In genomic region chr3:89321183-89322130, GRCm38 (mm10) we compare ENCODE assay signal across 9 mouse cellular contexts. TPM values are rescaled to one million over a fixed set of nuclear protein-coding genes. Genes with fewer than 3 reads are reported as not detected.
DNase-seq lines count a peak whose midpoint lies in the region; ATAC-seq and TF ChIP-seq lines count a peak whose summit lies in the region.
"Had no signal": no experiment of that assay in that cellular context is flagged by ENCODE, and none has a peak within 500 bp of the region (broad histone marks: within the 10 kb centered on the region; RNA-seq: fewer than 3 reads in every experiment).

No protein-coding gene starts in this region.

- no peak for ATAC-seq in heart, embryonic 14.5 days (ENCODE audit: insufficient number of reproducible peaks, insufficient read depth, low FRiP score, low read depth)
- ATAC-seq in liver, embryonic 12.5 days = no peak

- no peaks in the 10 kb centered on the region for H3K36me3 ChIP-seq in testis, adult 2 months (ENCODE audit: control insufficient read depth, insufficient read depth, low read length)
- H3K36me3 ChIP-seq in heart, embryonic 14.5 days (ENCODE audit: control insufficient read depth, insufficient read depth, low read length) = no peaks in the 10 kb centered on the region
- H3K36me3 ChIP-seq in liver, embryonic 12.5 days = no peaks in the 10 kb centered on the region

- peak overlapping the region; percentile 62 for H3K9ac ChIP-seq in heart, embryonic 14.5 days (ENCODE audit: low read length)
- H3K9ac ChIP-seq in liver, embryonic 12.5 days = no peak overlapping the region

- H3K27me3 ChIP-seq in testis, adult 2 months (ENCODE audit: control insufficient read depth, insufficient read depth, low read length) = peaks cover 2% of the 10 kb centered on the region
- peaks cover 62% of the 10 kb centered on the region for H3K27me3 ChIP-seq in heart, embryonic 14.5 days (ENCODE audit: control insufficient read depth, insufficient read depth, low read length)
- H3K27me3 ChIP-seq in liver, embryonic 12.5 days (replicated peaks) = peaks cover 98% of the 10 kb centered on the region

- no peaks in the 10 kb centered on the region for H3K9me3 ChIP-seq in heart, embryonic 14.5 days (ENCODE audit: control insufficient read depth, low read length)
- H3K9me3 ChIP-seq in liver, embryonic 12.5 days (replicated peaks) = no peaks in the 10 kb centered on the region

- peak overlapping the region; percentile 76 for H3K4me3 ChIP-seq in testis, adult 2 months (ENCODE audit: control insufficient read depth, low read depth, low read length)
- H3K4me3 ChIP-seq in heart, embryonic 14.5 days (ENCODE audit: control insufficient read depth in 1 of 2, insufficient read depth in 1 of 2, low read depth in 1 of 2, low read length in 2 of 2) = peak overlapping the region; percentile 51 to 56
- H3K4me3 ChIP-seq in liver, embryonic 12.5 days = peak overlapping the region; percentile 50

- no peak for TF ChIP-seq CTCF in testis, adult 2 months (IDR thresholded peaks at IDR 0.05; ENCODE audit: control insufficient read depth, insufficient read depth, insufficient replicate concordance, low read depth, low read length)

- no peak overlapping the region for H3K27ac ChIP-seq in testis, adult 2 months (ENCODE audit: control insufficient read depth, insufficient read depth, low read depth, low read length)
- no peak overlapping the region for H3K27ac ChIP-seq in heart, embryonic 14.5 days (replicated peaks in 1 of 2; ENCODE audit: control insufficient read depth in 1 of 2, insufficient read depth in 1 of 2, low read depth in 2 of 2, low read length in 2 of 2)
- H3K27ac ChIP-seq in liver, embryonic 12.5 days = no peak overlapping the region

- peak; percentile 38 to 56 for DNase-seq in cerebellum, postnatal 14 days
- no peak for DNase-seq in cerebellum, adult 11 months
- no peak for DNase-seq in testis, postnatal 10 days (ENCODE audit: low spot score)
- peak; percentile 74 to 81 for DNase-seq in right cerebral cortex, postnatal 10 days (ENCODE audit: low spot score in 2 of 2)
- DNase-seq in gastrocnemius, postnatal 14 days = no peak

- H3K4me2 ChIP-seq in heart, embryonic 14.5 days (ENCODE audit: low read length) = peak overlapping the region; percentile 99
- H3K4me2 ChIP-seq in liver, embryonic 12.5 days = peak overlapping the region; percentile 75

- under 1% methylated on average over 59 of the region's 66 CpGs for WGBS in heart, embryonic 14.5 days
- 3% methylated on average over 66 of the region's 66 CpGs for WGBS in liver, embryonic 12.5 days (ENCODE audit: insufficient replicate concordance)

- peaks cover 59% of the 10 kb centered on the region for H3K4me1 ChIP-seq in testis, adult 2 months (ENCODE audit: control insufficient read depth, insufficient read depth, low read length)
- peaks cover 26 to 42% of the 10 kb centered on the region in 2 experiments; a peak in 3 of 4 replicates for H3K4me1 ChIP-seq in heart, embryonic 14.5 days (ENCODE audit: control insufficient read depth in 2 of 2, insufficient read depth in 2 of 2, low read length in 2 of 2)
- peaks cover 38% of the 10 kb centered on the region for H3K4me1 ChIP-seq in liver, embryonic 12.5 days

- no peak for TF ChIP-seq POLR2A in testis, adult 2 months (IDR thresholded peaks at IDR 0.05; ENCODE audit: control insufficient read depth, low read depth, low read length)

- intact Hi-C loops in gastrocnemius, postnatal 14 days (cut with DNase I; ENCODE audit: low total_unique reads) = no loop called here

RNA-seq across cellular contexts. Expression of gene Efna3, which starts 1.3 kb away (rescaled TPM):
- polyA plus RNA-seq in testis, adult 2 months (2012; rRNA removed) = 9.9 and 13.3 TPM in 2 replicates
- 0.78 and 1.1 TPM in 2 replicates for polyA plus RNA-seq in heart, embryonic 14.5 days (2014; fragmentation: Nextera tagmentation; extraction: Ambion mirVana)
- 0.65 and 1.0 TPM in 2 replicates for polyA plus RNA-seq in liver, embryonic 12.5 days (2016; fragmentation: Nextera tagmentation; extraction: Ambion mirVana)
- not detected for total RNA-seq in gastrocnemius, postnatal 14 days (2021)
- total RNA-seq: hematopoietic stem cell, adult 5-6 weeks had no signal

RNA-seq across cellular contexts. Expression of gene Efna4, which starts 16.4 kb away (rescaled TPM):
- polyA plus RNA-seq in testis, adult 2 months (2012; rRNA removed) = 1.1 and 1.6 TPM in 2 replicates
- polyA plus RNA-seq in heart, embryonic 14.5 days (2014; fragmentation: Nextera tagmentation; extraction: Ambion mirVana) = 6.0 and 6.7 TPM in 2 replicates
- polyA plus RNA-seq in liver, embryonic 12.5 days (2016; fragmentation: Nextera tagmentation; extraction: Ambion mirVana) = 2.1 and 2.3 TPM in 2 replicates
- under 1 TPM; 0.42 to 0.80 TPM for total RNA-seq in gastrocnemius, postnatal 14 days (2021)

RNA-seq across cellular contexts. Expression of gene Adam15, which starts 28.3 kb away (rescaled TPM):
- polyA plus RNA-seq in testis, adult 2 months (2012; rRNA removed) = 39.7 and 51.1 TPM in 2 replicates
- polyA plus RNA-seq in heart, embryonic 14.5 days (2014; fragmentation: Nextera tagmentation; extraction: Ambion mirVana) = 31.0 and 38.6 TPM in 2 replicates
- polyA plus RNA-seq in liver, embryonic 12.5 days (2016; fragmentation: Nextera tagmentation; extraction: Ambion mirVana) = 14.1 and 14.5 TPM in 2 replicates
- 10 to 100 TPM; 35.0 to 40.1 TPM for total RNA-seq in gastrocnemius, postnatal 14 days (2021)

RNA-seq across cellular contexts. Expression of gene Dcst2, which starts 40.3 kb away (rescaled TPM):
- polyA plus RNA-seq in testis, adult 2 months (2012; rRNA removed) = 108 and 110 TPM in 2 replicates
- not detected in 2 replicates for polyA plus RNA-seq in heart, embryonic 14.5 days (2014; fragmentation: Nextera tagmentation; extraction: Ambion mirVana)
- 0.05 and 0.06 TPM in 2 replicates for polyA plus RNA-seq in liver, embryonic 12.5 days (2016; fragmentation: Nextera tagmentation; extraction: Ambion mirVana)
- not detected for total RNA-seq in gastrocnemius, postnatal 14 days (2021)
- total RNA-seq: hematopoietic stem cell, adult 5-6 weeks had no signal

RNA-seq across cellular contexts. Expression of gene Efna1, which starts 40.5 kb away (rescaled TPM):
- polyA plus RNA-seq in testis, adult 2 months (2012; rRNA removed) = 1.1 and 1.7 TPM in 2 replicates
- polyA plus RNA-seq in heart, embryonic 14.5 days (2014; fragmentation: Nextera tagmentation; extraction: Ambion mirVana) = 38.4 and 39.7 TPM in 2 replicates
- polyA plus RNA-seq in liver, embryonic 12.5 days (2016; fragmentation: Nextera tagmentation; extraction: Ambion mirVana) = 5.2 and 5.3 TPM in 2 replicates
- 10 to 100 TPM; 20.7 to 22.1 TPM for total RNA-seq in gastrocnemius, postnatal 14 days (2021)
- total RNA-seq: hematopoietic stem cell, adult 5-6 weeks had no signal

Comparison
In these comparisons a context has a peak if more than half of its experiments do, and no peak if none do; other contexts are left out.
1. DNase-seq: peak in cerebellum, postnatal 14 days (2 of 2) and right cerebral cortex, postnatal 10 days (2 of 2); none in cerebellum, adult 11 months (single experiment), testis, postnatal 10 days (single experiment) and gastrocnemius, postnatal 14 days (single experiment).
2. Peak in every context shown above with its lines, with median percentiles within 50 percentile points of each other: H3K4me3 ChIP-seq.